Mouse (Mus musculus): ENCODE measurements around the gene Calhm2.
A peak's percentile ranks its signal among the peaks of the same experiment; 100 is the strongest.
"Not testable (repeated sequence)": the region's sequence is repeated elsewhere in the genome, so short reads cannot be mapped to it uniquely, and the experiment has no call there.

Calhm2 gene

DNA sequence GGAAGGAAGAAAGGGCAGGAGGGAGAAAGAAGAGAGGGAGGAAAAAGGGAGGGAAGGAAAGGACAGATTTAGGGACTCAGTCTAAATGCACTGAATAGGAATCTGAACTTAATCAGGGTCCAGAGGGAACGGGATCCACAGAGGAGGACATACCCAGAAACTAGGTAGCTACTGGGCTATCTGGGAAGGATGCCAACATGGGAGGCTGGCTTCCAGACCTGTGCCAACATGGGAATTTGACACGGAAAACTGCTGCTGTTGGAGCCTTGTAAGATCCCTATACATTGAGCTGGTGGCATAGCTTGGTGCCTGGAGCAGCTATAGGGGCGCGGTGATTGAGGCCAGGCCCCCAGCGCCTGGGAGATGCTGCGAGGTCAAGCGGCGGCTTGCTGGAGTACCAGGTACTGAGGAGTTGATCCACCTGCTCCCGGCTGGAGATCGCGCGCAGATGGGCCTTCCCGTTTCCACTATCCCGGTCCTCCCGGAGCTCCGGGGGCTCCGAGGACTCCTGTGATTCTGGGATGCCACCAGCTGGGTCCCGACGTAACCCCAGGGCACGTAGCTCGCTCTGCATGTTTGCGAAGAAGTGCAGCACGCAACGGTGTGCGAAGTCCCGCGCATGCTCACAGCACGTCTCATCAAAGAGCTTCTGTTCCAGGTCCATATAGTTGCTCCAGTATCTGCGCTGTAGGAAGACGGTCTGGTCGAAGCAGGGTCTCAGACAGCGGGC is 13.4 kb upstream of the Calhm2 start:
- DNase-seq (ENCODE audit: extremely low read depth, low read depth, low spot score) = no peak

DNA sequence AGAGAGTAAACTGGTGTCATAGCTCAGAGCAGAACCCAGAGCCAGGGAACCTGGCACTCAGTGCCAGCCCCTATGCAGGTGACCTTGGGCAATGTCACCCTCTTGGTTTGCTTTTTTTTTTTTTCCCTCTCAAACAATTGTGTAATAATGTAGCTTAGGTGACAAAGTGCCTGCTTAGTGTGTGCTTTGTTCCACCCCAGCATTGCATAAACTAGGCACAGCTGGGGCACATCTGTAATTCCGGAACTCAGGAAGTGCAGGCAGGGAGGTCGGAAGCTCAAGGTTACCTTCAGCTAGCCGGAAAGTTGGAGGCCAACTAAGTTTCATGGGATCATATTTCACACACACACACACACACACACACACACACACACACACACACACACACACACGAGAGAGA is 11.8 kb upstream of the Calhm2 start:
- DNase-seq (ENCODE audit: extremely low read depth, low read depth, low spot score) = no peak

DNA sequence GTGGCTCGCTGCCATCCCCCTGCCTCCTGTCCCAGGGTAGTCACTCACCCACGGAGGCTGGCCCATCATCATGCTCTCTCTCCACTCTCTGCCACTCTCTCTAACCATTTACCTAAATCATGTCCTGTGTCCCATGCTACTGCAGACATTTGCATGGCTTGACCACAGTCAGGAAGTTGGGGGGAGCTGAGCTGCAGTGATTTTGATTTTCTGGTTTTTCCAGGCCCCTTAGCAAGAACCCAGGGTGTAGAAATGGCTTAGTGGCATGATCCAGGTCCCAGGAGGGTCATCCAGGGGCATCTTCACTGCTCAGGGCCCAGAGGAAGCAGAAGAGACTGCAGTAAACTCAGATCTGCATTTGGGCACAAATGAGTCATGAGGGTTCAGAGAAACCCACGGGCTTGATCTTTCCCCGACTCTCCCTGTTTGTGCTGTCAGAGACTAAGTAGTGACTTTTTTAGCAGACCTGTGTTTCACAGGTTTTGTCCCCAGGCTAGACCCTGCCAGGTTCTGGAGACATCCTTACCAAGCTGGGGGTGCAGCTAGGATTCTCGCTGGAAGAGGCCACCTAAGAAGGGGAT is 10.3 kb upstream of the Calhm2 start:
- no peak for DNase-seq (ENCODE audit: extremely low read depth, low read depth, low spot score)

DNA sequence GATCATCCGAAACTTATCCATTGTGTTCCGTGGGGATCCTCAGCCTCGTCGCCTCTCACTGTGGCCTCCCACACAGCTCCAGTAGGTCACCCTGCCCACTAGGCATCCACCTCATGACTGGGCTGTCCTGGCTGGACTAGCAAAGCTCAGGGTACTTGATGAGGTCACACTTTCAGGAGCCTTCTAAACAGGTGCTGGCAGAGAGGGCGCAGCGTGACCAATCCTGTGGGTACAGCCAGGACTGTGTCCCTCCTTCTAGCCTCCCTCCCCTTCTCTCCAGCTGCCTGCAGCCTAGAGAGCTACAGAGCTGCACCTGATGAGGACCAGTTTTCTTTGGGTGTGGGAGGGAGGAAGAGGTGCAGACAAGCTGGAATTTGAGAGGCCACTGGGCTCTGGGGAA is 6.1 kb upstream of the Calhm2 start, which contains the start of gene Calhm1:
Gene Calhm1 (minus strand): TSS at position 101 of the 400 bp plus-strand sequence.
- DNase-seq (ENCODE audit: extremely low read depth, low read depth, low spot score) = no peak

DNA sequence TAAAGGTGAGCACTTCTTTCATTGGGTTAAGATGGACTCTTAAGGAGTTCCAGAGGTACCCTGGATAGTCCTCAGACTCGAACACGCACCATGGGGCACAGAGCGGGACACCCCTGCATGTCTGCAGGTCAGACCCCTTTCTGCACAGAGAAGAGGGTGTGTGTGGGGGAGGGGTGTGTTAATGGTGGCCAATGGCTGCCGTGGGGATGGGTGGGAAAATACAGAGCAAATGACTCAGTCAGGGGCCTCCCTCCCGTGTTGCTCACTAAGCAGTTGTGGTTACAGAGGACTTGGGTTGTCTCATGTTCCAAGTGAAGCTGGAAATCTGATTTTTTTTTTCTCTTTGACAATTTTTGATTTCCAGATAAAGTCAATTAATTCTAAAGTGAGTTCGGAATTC is 4.3 kb upstream of the Calhm2 start:
- no peak for DNase-seq (ENCODE audit: extremely low read depth, low read depth, low spot score)

DNA sequence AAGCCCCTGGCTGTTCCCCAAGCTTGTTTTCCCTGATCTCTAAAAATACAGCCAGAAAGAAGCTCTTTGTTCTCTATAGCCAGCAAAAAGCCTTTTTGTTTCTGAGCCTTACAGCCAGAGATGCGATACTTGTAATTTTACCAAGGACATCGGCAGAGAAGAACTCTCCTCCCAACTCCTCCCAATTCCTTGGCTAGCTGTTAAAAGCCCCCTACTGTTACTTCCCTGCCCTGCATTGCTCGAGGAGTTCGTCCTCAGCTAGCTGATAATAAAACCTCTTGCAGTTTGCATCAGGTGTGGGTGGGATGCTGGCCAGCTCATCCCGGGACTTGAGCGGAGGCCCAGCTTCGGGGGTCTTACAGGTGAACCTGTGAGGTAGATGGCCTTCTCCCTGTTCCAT is 1.5 kb upstream of the Calhm2 start:
- DNase-seq (ENCODE audit: extremely low read depth, low read depth, low spot score) = not testable (repeated sequence)

DNA sequence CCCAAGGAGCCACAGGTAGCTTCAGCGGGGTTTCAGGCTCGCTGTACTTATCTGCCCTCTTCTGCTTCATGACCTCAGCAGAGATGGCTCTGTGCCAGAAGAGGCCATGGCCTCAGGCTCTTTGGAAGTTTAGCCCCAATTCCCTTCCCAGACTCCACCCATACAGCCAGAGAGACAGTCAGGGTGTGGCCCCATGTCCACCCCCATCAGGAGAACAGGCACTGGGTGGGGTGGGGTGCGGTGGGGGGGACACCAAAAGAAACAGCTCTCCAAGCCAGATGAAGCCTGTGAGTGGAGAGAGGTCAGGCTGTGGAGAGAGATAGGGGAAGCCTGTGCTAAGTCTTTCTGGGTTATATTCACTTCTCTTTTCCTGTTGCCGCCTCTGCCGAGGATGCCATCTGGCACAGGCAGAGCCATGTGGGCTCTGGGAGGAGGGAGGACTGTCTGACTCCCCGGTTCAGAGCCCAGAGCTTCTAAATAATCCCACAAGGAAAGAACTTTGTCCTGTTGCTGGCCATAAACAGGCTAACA is 978 bp downstream of the Calhm2 start:
- no peak for DNase-seq (ENCODE audit: extremely low read depth, low read depth, low spot score)

DNA sequence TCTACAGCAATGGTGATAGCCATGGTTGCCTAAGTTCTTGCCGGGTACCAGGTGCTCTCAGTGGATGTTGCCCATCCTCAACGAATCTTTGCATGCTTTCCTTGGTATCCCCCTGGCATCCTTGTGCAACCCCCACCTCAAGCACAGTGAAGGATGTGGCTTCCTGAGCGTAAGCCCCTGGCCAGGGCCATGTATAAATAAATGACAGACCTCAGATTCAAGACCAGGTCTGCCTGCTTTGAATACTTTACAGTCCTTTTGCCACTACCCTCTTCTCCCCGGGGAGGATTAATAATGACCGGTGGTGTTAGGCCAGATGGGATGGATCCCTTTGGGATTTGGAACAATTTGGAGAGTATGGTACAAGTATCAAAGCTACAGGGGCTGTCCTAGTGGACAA is 1.9 kb downstream of the Calhm2 start:
- DNase-seq (ENCODE audit: extremely low read depth, low read depth, low spot score) = no peak

DNA sequence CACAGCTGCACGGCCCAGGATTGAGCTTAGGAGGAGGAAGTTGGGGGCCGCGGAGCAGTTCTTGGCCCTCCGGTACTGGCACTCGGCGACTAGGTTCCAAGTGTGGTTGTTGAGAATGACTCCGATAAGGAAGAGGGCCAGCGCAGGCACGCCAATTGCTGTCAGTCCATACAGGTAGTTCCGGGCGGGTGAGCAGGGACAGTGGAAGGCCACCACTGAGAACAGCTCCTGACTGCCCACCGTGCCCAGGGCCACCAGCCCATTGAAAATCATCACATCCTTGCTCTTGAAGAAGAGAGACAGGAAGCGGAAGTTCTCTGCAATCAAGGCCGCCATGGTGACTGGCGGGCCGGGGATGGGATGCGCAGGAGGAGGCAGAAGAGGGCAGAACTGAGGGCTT is 2.5 kb downstream of the Calhm2 start:
- DNase-seq (ENCODE audit: extremely low read depth, low read depth, low spot score) = no peak

DNA sequence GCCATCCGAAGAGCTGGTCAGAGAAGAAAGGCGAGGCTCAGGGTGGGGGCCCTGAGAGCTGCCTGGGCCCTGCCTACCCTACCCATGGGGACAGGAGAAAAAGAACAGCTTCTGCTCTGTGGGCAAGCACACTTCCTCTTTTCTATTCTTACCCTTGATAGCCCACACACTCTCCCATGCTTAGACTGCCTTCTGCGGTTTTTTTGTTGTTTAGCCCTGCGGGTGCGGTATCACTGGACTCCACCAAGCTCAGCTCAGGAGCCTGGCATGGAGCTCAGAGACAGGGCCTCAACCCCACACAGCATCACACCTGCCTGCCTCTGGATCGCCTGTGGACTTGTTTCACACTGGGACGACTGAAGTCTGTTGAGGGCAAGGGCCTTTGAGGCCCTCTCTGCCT is 4.9 kb downstream of the Calhm2 start:
- no peak for DNase-seq (ENCODE audit: extremely low read depth, low read depth, low spot score)

DNA sequence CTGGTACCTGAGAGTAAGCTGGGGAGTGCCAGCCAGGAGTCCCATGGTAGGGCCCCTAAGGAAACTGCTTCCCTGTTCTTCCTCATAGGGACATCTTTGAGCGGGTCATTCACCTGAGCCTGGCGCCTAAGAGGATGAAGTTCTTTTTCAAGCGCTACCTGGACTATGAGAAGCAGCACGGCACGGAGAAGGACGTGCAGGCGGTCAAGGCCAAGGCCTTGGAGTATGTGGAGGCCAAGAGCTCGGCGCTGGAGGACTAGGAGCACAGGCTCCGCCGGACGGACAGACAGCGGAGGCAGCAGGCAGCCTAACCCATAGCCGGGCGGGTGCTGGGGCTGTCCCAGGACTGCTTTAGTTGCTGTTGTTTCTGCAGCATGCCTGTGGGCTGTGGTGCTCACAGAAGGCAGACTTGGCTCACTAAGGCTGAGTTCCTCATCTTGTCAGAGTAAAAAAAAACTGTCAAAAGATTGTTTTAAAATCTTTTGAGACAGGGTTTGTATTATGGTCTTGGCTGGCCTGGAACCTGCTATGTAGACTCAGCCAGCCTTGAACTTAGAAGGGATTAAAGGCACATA is 7.5 kb downstream of the Calhm2 start:
- no peak for DNase-seq (ENCODE audit: extremely low read depth, low read depth, low spot score)

DNA sequence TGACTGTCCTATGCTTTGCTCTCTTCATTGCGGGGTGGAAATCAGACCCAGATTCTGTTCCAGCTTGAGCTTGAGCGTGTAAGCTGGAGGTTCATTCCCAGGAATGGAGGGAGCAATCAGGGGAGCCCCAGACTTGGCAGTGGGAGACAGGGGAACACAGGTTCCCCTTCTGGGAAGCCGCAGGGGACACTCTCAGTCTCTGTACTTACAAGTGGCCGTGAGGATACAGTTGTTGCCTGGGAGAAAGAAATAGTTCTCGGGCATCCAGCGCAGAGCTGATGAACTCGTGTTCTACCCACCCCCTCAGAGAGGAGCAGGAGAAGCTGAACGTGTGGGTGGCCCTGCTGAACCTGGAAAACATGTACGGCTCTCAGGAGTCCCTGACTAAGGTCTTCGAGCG is 9.3 kb downstream of the Calhm2 start:
- no peak for DNase-seq (ENCODE audit: extremely low read depth, low read depth, low spot score)

DNA sequence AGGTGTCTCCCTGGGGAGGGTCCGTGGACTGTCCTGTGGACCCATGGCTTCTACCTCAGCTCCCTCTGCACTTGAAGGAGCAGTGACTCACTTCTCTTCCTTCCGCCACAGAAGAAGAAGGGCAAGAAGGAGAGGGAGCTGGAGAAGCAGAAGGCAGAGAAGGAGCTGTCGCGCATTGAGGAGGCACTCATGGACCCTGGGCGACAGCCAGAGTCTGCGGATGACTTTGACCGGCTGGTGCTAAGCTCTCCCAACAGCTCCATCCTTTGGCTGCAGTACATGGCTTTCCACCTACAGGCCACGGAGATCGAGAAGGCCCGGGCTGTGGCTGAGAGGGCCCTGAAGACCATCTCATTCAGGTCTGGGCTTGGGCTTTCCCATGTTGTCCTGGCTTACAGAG is 9.9 kb downstream of the Calhm2 start:
- DNase-seq (ENCODE audit: extremely low read depth, low read depth, low spot score) = no peak

DNA sequence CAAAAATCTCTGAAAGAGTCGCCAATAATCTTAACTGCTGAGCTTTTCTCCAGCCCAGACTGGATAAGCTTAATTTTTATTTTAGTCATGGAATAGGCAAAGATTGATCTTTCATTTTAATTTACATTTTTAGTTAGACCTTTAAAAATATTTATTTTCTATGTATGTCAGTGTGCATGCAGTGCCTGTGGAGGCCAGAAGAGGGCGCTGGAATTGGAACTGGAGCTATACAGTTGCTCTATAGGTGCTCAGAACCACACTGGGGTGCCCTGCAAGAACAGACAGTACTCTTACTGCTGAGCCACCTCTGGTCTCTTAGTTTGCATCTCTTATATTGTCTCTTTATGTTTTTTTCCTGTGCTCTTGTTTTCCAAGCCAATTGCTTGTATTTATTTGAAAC is 15.3 kb downstream of the Calhm2 start:
- DNase-seq (ENCODE audit: extremely low read depth, low read depth, low spot score) = no peak

DNA sequence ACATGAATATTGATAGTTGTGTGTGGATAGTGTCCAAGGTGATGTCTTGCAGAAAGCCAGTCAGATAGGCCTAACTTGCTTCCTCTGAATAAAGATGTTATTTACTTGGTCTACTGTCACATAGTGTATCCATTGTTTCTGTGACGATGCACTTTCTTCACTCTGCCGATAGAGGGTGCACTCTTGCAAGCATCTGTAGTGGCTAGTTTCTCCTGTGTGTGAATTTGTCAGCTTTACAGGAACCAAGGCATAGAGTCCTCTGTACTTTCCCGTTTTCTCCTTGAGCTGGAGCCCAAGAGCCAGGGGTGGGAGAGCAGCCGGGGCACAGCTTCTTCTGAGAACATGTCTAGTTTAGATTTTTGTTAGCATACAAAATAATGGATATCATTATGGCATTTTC is 17.0 kb downstream of the Calhm2 start:
- no peak for DNase-seq (ENCODE audit: extremely low read depth, low read depth, low spot score)

DNA sequence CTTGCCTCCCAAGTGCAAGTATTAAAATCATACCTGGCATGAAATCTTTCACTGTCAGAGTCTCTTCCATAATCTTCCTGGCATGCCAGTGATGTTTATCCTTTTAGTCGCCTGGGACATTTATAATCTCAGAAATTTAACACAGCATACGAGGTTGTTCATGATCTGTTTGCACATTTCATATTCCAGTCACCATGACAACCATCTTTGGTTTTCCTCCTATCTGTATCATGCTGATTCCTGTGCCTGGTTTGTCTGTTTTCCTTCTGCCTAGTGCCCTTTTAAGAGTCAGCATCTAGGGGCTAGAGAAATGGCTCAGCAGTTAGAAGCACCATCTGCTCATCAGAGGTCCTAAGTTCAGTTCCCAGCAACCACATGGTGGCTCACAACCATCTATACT is 19.5 kb downstream of the Calhm2 start:
- DNase-seq (ENCODE audit: extremely low read depth, low read depth, low spot score) = no peak

DNA sequence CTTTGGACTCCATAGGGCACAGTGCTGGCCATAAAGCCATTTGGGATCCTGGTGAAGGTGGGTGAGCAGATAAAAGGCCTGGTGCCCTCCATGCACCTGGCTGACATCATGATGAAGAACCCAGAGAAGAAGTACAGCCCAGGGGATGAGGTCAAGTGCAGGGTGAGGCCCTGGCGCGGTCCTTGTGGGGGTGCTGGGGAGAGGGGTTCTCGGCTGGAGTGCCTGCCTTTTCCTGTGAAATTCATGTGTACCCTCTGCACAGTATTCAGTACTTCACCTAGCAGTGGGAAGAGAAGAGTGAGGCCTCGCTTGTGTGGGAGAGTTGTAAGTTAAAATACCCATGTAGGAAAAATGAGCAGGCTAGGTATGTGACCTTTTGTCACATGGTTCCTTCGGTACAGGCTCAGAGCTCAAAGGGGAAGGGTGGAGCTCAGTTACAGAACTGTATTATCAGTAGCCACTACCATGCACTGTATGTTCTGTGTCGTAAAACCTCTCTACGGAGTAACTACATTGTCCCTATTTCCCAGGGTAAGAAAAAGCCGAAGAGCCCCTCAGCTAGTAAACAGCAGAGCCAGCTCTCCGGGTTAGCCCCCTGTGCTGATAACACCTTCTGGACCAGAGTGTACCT is 33.3 kb downstream of the Calhm2 start:
- no peak for DNase-seq (ENCODE audit: extremely low read depth, low read depth, low spot score)

DNA sequence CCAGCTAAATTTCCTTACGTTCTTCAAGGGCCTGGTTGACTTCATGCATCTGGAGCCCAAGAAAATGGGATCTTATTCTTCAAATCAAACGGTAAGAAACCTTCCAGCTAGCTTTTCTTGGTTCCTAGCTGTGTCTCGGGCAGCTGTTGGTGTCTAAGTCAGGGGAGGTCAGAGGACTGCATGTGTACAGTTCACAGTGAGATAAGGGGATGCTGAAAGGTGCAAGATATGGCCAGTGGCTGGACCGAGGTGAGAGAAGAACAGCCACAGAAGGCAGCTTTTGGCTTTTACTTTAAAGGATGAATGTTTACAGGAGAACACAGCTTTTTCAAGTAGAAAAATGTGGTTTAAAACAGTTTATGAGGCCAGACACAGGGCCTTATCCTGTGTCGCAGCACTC is 37.0 kb downstream of the Calhm2 start:
- no peak for DNase-seq (ENCODE audit: extremely low read depth, low read depth, low spot score)

DNA sequence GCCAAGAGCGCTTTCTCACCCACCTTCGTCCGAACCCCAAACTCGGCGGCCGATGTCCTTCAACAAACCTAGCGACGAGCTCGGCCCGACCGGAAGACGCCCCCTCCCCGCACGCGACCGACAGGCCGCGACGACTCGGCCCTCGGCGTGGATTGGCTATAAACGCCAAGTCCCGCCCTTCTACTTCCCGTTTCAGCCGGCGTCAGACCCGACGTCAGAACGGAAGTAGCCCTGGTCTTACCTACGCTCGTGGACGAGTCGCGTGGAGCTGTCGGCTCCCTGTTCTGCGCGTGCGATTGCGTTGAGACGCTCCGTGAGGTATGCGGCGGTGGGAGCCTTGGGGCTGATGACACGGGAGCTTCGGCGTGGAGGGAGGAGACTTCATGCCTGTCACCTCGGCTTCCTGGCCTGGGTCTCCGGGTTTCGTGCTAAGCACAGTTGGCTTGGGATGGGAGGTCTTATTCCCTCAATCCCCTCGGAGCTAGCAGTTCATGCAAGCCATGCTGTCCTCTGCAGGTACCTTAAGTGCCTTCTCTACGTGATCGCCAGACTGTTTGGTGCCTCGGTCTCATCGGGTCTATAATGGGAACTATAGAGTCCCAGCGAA is 47.4 kb downstream of the Calhm2 start, which contains the start of the genes Usmg5 and Pdcd11:
Gene Usmg5 (minus strand): TSS at position 98 of the 607 bp plus-strand sequence.
Gene Pdcd11 (plus strand): TSS at position 219 of the 607 bp plus-strand sequence.
- DNase-seq (ENCODE audit: extremely low read depth, low read depth, low spot score) = peak; percentile 65

DNA sequence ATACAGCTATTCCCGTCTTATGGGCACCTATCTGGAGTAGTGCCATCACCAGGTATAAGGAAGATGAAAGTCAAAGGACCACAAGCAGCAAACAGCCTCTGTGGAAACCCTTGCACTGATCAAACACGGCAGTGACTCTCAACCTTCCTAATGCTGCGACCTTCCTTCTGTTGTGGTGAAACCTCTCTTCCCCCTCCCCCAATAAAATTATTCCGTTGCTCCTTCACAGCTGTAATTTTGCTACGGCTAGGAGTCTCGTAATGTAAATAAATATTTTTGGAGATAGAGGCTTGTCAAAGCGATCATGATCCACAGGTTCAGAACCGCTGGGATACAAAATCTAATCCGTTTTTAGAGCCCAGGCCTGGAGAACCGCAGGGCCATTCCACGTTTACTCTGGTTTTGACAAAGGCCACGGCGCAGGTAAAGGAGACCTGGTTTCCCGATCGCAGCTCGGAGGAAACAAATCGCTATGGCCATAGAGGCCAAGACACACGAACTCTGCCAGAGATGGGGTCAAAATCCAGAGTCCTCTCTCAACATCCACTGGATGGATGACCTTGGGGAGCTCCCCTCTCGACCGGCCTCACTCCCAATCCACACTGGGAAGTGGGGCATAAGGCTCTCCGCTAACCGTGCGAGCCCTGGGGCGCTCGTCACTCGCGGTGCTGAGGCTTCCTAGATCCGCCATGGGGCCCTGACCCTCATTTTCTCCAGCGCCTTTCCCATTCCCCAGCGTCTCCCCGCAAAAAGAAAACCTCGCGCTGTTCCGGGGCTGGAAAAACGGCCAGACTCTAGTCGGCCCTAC is 48.2 kb downstream of the Calhm2 start:
- DNase-seq (ENCODE audit: extremely low read depth, low read depth, low spot score) = no peak
